Mouse (Mus musculus) intestine, postnatal 0 days (tissue): ENCODE measurements at regions not wholly inside any gene's neighbourhood (a gene's known extent, or its start where the extent isn't known, plus 50 kb on each side); places are given as distances from the start of the nearest gene placed in this dataset.

Experiments
- ATAC-seq: fragments of 200-750 bp; cut with Nextera tagmentation; 2 replicates; pipeline ENCODE4 v1.8.0; 2017; ENCODE audit warnings: mild to moderate bottlenecking, moderate TSS enrichment, moderate library complexity
- H3K27ac ChIP-seq: fragments of 300-500 bp; sonication (generic); 2 replicates; pipeline ENCODE4 v1.5.1; 2014; ENCODE audit warnings: mild to moderate bottlenecking, low read depth, low read length, moderate library complexity
- H3K27me3 ChIP-seq: fragments of 300-500 bp; sonication (generic); replicated peaks from 2 replicates; pipeline ENCODE4 v1.6.1; 2014; ENCODE audit warnings: low read length, mixed read lengths; ENCODE audit not compliant: control insufficient read depth, insufficient read depth
- H3K36me3 ChIP-seq: fragments of 300-500 bp; sonication (generic); 2 replicates; pipeline ENCODE4 v1.6.1; 2014; ENCODE audit warnings: mild to moderate bottlenecking, moderate library complexity; ENCODE audit not compliant: control insufficient read depth, insufficient read depth
- H3K4me1 ChIP-seq: fragments of 300-500 bp; sonication (generic); replicated peaks from 2 replicates; pipeline ENCODE4 v1.6.1; 2014; ENCODE audit warnings: antibody characterized with exemption, low read length, mixed read lengths; ENCODE audit not compliant: control insufficient read depth, insufficient read depth
- H3K4me2 ChIP-seq: fragments of 300-500 bp; sonication (generic); replicated peaks from 2 replicates; pipeline ENCODE4 v1.6.1; 2014; ENCODE audit warnings: low read depth, mild to moderate bottlenecking, moderate library complexity
- H3K4me3 ChIP-seq: fragments of 300-500 bp; sonication (generic); 2 replicates; pipeline ENCODE4 v1.5.1; 2014; ENCODE audit warnings: low read depth, low read length
- H3K9ac ChIP-seq: fragments of 300-500 bp; sonication (generic); 2 replicates; pipeline ENCODE4 v1.6.1; 2014; ENCODE audit warnings: mild to moderate bottlenecking, low read depth, low read length
- H3K9me3 ChIP-seq: fragments of 300-500 bp; sonication (generic); 2 replicates; pipeline ENCODE4 v1.6.1; 2016; ENCODE audit warnings: mixed run types; ENCODE audit not compliant: control insufficient read depth
- CTCF ChIP-seq: sonication (generic); IDR thresholded peaks from 2 replicates; pipeline ENCODE4 v1.5.1; 2016; ENCODE audit warnings: low read depth, mild to moderate bottlenecking, control low read depth, antibody characterized with exemption, moderate library complexity
- WGBS: fragments of 180-500 bp; shearing (Covaris S2); extraction: QIAGEN DNeasy Blood & Tissue Kit; methylation state at CpG from one replicate; pipeline ENCODE4 v1.1.7; 2014; 5-methylcytosine and 5-hydroxymethylcytosine counted together

DNA sequence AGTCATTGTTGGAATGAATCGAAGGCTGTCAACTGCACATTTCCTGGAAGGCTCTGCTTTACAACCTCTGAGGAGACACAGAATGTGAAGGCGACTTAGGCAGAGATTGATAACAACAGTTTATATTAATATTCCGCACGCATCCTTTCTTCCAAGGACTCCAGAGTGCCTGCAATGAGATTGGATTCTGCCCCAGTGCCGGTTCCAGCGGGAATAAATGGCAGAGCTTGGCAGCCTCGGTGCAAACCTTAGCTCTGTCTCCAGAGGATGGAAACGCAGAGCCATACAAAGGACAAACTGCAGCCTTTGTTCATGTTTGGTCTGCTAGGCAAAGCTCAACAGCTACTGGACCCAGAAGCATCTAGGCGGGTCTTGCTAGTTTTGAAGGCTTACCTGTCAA, 288.8 kb downstream of the Rnf144a start:
- Histone ChIP-seq H3K4me2 (no peak overlapping the region), H3K9ac (no peak overlapping the region), H3K4me1 (no peaks in the 10 kb centered on the region), H3K4me3 (no peak overlapping the region), H3K9me3 (no peaks in the 10 kb centered on the region), H3K27me3 (no peaks in the 10 kb centered on the region), H3K36me3 (no peaks in the 10 kb centered on the region), H3K27ac (no peak overlapping the region)
- TF ChIP-seq CTCF: no peak
- 74% methylated on average over 9 of the region's 9 CpGs for WGBS
- no peak for ATAC-seq

DNA sequence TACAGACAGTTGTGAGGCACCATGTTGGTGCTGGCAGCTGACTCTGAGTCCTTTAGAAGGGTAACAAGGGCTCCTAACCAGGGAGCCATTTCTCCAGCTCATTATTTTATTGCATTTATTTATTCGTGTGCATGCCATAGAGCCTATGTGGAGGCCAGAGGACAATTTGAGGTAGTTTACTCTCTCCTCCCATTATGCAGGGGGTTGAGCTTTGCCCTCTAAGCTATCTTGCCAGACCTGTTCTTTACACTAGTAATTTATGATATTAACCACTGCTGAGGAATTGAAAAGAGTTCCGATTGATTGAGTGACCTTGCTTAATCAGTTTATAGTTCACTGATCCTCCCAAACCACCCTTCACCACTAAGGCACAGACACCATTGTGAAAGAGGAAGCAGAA, 290.8 kb downstream of the Rnf144a start:
- Histone ChIP-seq H3K36me3 (no peaks in the 10 kb centered on the region), H3K4me2 (no peak overlapping the region), H3K27ac (no peak overlapping the region), H3K4me3 (no peak overlapping the region), H3K9ac (no peak overlapping the region), H3K4me1 (no peaks in the 10 kb centered on the region), H3K27me3 (no peaks in the 10 kb centered on the region), H3K9me3 (no peaks in the 10 kb centered on the region)
- ATAC-seq: peak; percentile 60
- no peak for TF ChIP-seq CTCF
- WGBS: 42% methylated on average over 2 of the region's 2 CpGs

DNA sequence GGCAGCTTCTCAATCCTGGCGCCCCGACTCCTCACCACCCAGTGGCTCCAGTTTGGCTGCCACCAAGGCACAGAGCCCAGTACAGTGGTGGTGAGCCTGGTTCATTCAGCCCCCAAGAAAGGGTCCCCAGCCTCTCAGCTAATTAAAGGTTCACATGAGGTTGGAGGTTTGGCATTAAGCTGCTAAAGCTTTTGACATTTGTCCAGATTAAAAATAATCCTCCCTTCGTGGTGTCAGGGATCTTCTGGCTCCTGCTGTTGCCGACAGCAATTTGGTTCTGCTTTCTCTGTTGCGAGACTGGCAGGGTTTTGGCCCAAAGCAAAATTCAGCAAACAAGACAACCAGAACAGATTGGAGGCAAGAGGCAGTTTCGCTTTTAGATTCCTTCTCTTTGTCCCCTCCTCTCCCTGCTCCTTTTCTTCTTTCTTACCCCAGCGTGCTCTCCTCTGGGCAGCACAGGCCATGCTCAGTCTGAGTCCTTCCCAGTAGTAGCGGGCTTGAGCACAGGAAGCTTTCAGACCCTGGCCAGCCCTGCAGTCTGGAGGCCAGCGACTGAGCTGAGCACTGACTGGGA, 299.6 kb downstream of the Rnf144a start:
- Histone ChIP-seq H3K4me1 (no peaks in the 10 kb centered on the region), H3K36me3 (no peaks in the 10 kb centered on the region), H3K9me3 (no peaks in the 10 kb centered on the region), H3K4me2 (no peak overlapping the region), H3K9ac (no peak overlapping the region), H3K4me3 (no peak overlapping the region), H3K27me3 (no peaks in the 10 kb centered on the region), H3K27ac (no peak overlapping the region)
- 75% methylated on average over 9 of the region's 9 CpGs for WGBS
- no peak for TF ChIP-seq CTCF
- ATAC-seq: no peak

DNA sequence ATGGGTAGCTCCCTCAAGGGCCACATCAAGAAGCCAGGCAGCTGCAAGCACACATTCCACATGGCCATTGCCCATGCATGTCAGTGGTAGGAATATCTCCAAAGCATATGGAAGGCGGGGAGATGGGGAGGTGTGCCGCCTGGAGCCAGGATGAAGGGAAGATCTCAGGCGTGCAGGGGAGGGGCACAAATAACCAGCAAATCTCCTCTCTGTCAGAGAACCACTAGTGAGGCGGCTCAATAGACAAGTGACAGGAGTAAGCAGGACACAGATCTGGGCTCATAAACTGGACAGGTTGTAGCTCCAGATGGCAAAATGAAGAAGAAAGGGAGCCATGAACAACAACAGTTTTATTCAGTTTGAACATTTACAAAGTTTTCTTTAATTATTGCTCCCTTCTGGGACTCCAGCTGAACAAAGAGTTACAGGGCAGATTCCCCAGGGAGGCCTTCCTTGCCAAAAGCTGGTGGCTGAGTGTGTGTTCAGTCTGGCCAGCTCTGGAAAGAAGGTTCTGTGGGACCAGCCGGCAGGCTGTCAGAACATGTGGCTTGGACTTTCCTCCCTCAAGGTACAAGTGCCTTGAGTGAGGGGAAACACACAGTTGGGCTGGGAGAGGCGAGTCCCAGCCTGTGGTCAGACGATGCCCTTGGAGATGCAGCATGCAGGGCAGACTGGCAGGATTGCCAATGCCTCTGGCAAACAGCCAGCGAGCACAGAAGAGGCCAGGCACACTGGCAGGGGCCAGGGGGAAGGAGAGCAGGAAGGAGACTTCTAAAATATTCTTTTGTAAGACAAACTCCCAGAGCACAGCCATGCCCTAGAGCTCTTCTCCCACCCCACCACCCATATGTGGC, 302.7 kb downstream of the Rnf144a start:
- no peaks in the 10 kb centered on the region for H3K36me3 ChIP-seq

DNA sequence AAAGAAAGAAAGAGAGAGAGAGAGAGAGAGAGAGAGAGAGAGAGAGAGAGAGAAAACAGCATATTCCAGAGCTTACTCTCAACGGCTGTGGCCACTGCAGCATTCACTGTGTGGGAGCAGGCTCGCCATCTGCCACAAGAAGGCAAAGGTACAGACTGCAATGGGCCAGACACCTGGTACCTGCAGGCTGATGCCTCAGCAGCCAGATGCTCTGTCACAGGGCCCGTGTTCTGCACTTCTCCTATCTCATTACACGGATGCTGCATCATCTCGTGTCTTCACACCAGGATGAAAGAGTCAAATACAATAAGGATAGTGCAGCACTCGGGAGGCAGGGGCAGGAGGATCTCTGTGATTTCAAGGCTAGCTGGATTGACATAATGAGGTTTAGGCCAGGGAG, 305.2 kb downstream of the Rnf144a start:
- no peaks in the 10 kb centered on the region for H3K9me3 ChIP-seq
- no peak overlapping the region for H3K4me2 ChIP-seq
- H3K27ac ChIP-seq: no peak overlapping the region
- 89% methylated on average over 6 of the region's 6 CpGs for WGBS
- no peak for ATAC-seq
- no peak for TF ChIP-seq CTCF
- H3K36me3 ChIP-seq: no peaks in the 10 kb centered on the region
- no peaks in the 10 kb centered on the region for H3K4me1 ChIP-seq
- H3K27me3 ChIP-seq: no peaks in the 10 kb centered on the region
- no peak overlapping the region for H3K9ac ChIP-seq
- H3K4me3 ChIP-seq: no peak overlapping the region

More for the DNA sequence above, 302.7 kb downstream of the Rnf144a start:
- Histone ChIP-seq H3K27ac (no peak overlapping the region), H3K9ac (no peak overlapping the region), H3K27me3 (no peaks in the 10 kb centered on the region), H3K4me3 (no peak overlapping the region), H3K9me3 (no peaks in the 10 kb centered on the region), H3K4me2 (no peak overlapping the region), H3K4me1 (no peaks in the 10 kb centered on the region)
- 71% methylated on average over 8 of the region's 8 CpGs for WGBS
- TF ChIP-seq CTCF: no peak
- no peak for ATAC-seq

DNA sequence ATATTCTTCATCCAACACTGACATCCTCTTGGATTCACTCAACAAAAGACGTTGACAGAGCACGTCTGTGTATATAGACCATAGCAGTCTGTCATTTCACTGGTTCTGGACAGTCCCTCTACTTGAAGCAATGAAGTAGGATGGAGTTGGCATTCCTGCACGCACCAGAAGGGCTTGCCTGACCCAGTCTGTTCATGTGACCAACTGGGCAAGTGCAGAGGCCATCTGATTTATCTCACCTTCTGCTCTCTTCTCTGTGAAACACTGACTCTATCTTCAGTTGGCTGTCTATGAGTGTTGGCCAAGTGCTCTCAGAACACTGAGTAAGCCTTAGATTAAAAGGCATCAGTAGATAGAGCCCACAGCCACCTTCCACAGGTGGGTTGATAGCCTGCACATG, 310.7 kb downstream of the Rnf144a start:
- H3K4me2 ChIP-seq: no peak overlapping the region
- no peak overlapping the region for H3K9ac ChIP-seq
- H3K27ac ChIP-seq: no peak overlapping the region
- H3K36me3 ChIP-seq: no peaks in the 10 kb centered on the region
- H3K4me3 ChIP-seq: no peak overlapping the region
- 67% methylated on average over 3 of the region's 3 CpGs for WGBS
- H3K27me3 ChIP-seq: no peaks in the 10 kb centered on the region
- ATAC-seq: no peak
- H3K4me1 ChIP-seq: no peaks in the 10 kb centered on the region
- TF ChIP-seq CTCF: no peak
- H3K9me3 ChIP-seq: no peaks in the 10 kb centered on the region
